Mouse (Mus musculus) thymus, postnatal 4 days (tissue): ENCODE results near the gene Wdr5.

Source experiments
- DNase-seq: peaks from one replicate; pipeline ENCODE4 v3.0.0; 2021

Gene Wdr5

GRCm38 (mm10) chr2:27552620-27553287 is 37.8 kb downstream of the Wdr5 start:
- DNase-seq: peak; percentile 80

GRCm38 (mm10) chr2:27554308-27554707 is 39.4 kb downstream of the Wdr5 start:
- DNase-seq: no peak

- DNase-seq: no peak
Measured at GRCm38 (mm10) chr2:27556921-27557320, 42.0 kb downstream of the Wdr5 start.

GRCm38 (mm10) chr2:27560708-27561123 is 45.8 kb downstream of the Wdr5 start:
- no peak for DNase-seq

GRCm38 (mm10) chr2:27561159-27561558 is 46.2 kb downstream of the Wdr5 start:
- no peak for DNase-seq

GRCm38 (mm10) chr2:27561829-27562228 is 46.9 kb downstream of the Wdr5 start:
- no peak for DNase-seq

GRCm38 (mm10) chr2:27563641-27564148 is 48.7 kb downstream of the Wdr5 start:
- DNase-seq: peak; percentile 38

- no peak for DNase-seq
Measured at GRCm38 (mm10) chr2:27564694-27565093, 49.7 kb downstream of the Wdr5 start.

- DNase-seq: no peak
Measured at GRCm38 (mm10) chr2:27565316-27566103, 50.6 kb downstream of the Wdr5 start.

- DNase-seq: no peak
Measured at GRCm38 (mm10) chr2:27570856-27571255, 55.9 kb downstream of the Wdr5 start.

GRCm38 (mm10) chr2:27572261-27572793 is 57.4 kb downstream of the Wdr5 start:
- no peak for DNase-seq

GRCm38 (mm10) chr2:27572928-27573627 is 58.1 kb downstream of the Wdr5 start:
- DNase-seq: no peak

GRCm38 (mm10) chr2:27573628-27573966 is 58.6 kb downstream of the Wdr5 start:
- DNase-seq: no peak

- no peak for DNase-seq
Measured at GRCm38 (mm10) chr2:27576416-27576815, 61.5 kb downstream of the Wdr5 start.

- DNase-seq: no peak
Measured at GRCm38 (mm10) chr2:27578552-27578951, 63.6 kb downstream of the Wdr5 start.

- DNase-seq: no peak
Measured at GRCm38 (mm10) chr2:27582112-27582511, 67.2 kb downstream of the Wdr5 start.

GRCm38 (mm10) chr2:27583019-27583418 is 68.1 kb downstream of the Wdr5 start:
- no peak for DNase-seq

GRCm38 (mm10) chr2:27584546-27584945 is 69.6 kb downstream of the Wdr5 start:
- no peak for DNase-seq
